Mouse (Mus musculus) hindbrain, embryonic 10.5 days (tissue): ENCODE data around the gene Afmid. TPM values are rescaled to one million over a fixed set of nuclear protein-coding genes. Genes with fewer than 3 reads are reported as not detected.

Experiments used
- DNase-seq: peaks from one replicate; pipeline ENCODE4 v3.0.0-alpha.2; 2017; ENCODE audit warnings: low spot score
- H3K27ac ChIP-seq: fragments of 300-500 bp; sonication (generic); 2 replicates; pipeline ENCODE4 v1.5.1; 2016; ENCODE audit warnings: mild to moderate bottlenecking, moderate library complexity
- H3K27me3 ChIP-seq: fragments of 300-500 bp; sonication (generic); 2 replicates; pipeline ENCODE4 v1.6.1; 2016; ENCODE audit warnings: mild to moderate bottlenecking; ENCODE audit not compliant: poor library complexity, insufficient read depth, severe bottlenecking
- H3K36me3 ChIP-seq: fragments of 300-500 bp; sonication (generic); 2 replicates; pipeline ENCODE4 v1.6.1; 2016; ENCODE audit warnings: mild to moderate bottlenecking, moderate library complexity
- H3K4me1 ChIP-seq: fragments of 300-500 bp; sonication (generic); replicated peaks from 2 replicates; pipeline ENCODE4 v1.6.1; 2016; ENCODE audit warnings: mild to moderate bottlenecking
- H3K4me3 ChIP-seq: fragments of 300-500 bp; sonication (generic); 2 replicates; pipeline ENCODE4 v1.5.1; 2016; ENCODE audit warnings: mild to moderate bottlenecking, moderate library complexity
- H3K9me3 ChIP-seq: fragments of 300-500 bp; sonication (generic); 2 replicates; pipeline ENCODE4 v1.6.1; 2016; ENCODE audit warnings: mild to moderate bottlenecking, moderate library complexity
- WGBS: fragments of 180-500 bp; shearing (Covaris S2); methylation state at CpG from one replicate; pipeline ENCODE4 v1.1.7; 2016; 5-methylcytosine and 5-hydroxymethylcytosine counted together
- polyA plus RNA-seq: library from polyadenylated mRNA; unstranded; fragments of >200 nt; fragmentation: Nextera tagmentation; extraction: Ambion mirVana; gene quantifications from 2 replicates; pipeline ENCODE4 v1.2.1, GENCODE M21; 2016

The Afmid gene
- polyA plus RNA-seq, 1 experiment from 2014 or later, result 3.8 TPM

DNA sequence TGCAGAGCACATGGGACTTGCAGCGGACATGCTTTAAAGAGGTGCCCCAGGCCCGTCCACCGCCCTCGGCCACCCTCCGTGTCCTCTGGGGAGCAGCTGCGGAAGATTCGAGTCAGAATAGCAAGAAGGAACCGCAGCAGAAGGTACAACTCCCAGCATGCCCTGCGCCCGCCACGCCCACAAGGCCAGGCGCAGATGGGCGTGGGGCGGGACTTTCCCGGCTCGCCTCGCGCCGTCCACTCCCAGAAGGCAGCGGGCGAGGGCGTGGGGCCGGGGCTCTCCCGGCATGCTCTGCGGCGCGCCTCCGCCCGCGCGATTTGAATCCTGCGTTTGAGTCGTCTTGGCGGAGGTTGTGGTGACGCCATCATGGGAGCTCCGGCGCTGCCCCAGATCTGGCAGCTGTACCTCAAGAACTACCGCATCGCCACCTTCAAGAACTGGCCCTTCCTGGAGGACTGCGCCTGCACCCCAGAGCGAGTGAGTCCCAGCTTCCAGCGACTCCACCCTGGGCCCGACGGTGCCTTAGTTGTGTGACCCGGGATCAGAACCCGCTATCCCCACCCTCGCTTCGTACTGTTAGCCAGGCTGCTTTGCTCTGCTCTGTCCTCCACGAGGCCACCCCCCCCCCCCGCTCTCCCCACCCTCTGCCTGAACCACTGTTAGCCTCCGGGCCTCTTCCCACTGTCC is 23.4 kb downstream of the Afmid start, which contains the start of gene Birc5:
TSS of gene Birc5 (plus strand) at position 267 of the 687 bp plus-strand sequence.
- under 1% methylated on average over 51 of the region's 51 CpGs for WGBS
- Histone ChIP-seq H3K36me3 (peaks cover 34% of the 10 kb centered on the region), H3K27ac (peak within 1 kb of the TSS; percentile 95), H3K4me3 (peak within 1 kb of the TSS; percentile 86), H3K9me3 (no peaks in the 10 kb centered on the region), H3K4me1 (peaks cover 37% of the 10 kb centered on the region), H3K27me3 (no peaks in the 10 kb centered on the region)
- DNase-seq, result peak; percentile 96

DNA sequence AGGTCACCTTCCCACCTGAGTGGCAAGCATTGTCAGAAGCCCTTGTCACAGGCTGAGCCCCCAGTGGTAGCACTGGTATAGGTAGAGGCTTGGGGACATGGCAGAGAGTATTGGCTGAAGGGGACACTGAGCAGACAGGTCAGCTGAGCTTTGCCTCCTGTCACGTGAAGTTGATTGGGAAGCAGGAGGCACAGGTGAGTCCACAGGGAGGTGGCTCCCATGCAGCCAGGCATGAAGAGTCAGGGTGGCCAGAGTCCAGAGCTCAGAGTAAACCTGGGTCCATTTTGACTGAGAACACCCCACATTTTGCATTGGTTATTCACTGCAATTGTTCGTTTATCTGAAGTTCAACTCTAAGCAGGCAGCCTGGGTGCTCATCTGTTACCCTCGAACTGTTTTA is 27.2 kb downstream of the Afmid start:
- 92% methylated on average over 3 of the region's 3 CpGs for WGBS
- H3K36me3 ChIP-seq, result peaks cover 69% of the 10 kb centered on the region
- H3K4me1 ChIP-seq, result peaks cover 30% of the 10 kb centered on the region
- no peak overlapping the region for H3K27ac ChIP-seq
- H3K9me3 ChIP-seq, result peaks cover 7% of the 10 kb centered on the region; the same call in 1 of the 2 replicates
- H3K4me3 ChIP-seq, result no peak overlapping the region
- no peak for DNase-seq
- H3K27me3 ChIP-seq, result no peaks in the 10 kb centered on the region

DNA sequence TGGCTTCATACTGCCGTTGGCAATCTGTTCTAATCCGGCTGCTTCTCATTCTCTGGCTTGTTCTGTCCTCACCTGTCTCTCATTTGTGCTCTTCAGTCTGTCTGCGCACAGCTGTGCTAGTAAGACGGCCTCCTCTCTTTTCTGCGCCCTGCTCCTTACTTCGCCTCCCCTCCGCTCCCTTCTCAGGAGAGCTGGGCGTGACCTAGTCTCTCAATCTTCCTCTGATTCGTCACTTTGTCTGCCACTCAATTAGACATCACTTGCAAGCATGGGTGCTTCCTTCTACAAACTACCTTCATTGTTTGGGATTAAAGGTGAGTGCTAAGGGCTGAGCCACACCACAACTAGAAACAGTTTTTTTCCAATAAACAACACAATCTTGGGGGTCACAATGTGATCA is 28.5 kb downstream of the Afmid start:
- H3K27me3 ChIP-seq, result peaks cover 9% of the 10 kb centered on the region
- no peak overlapping the region for H3K4me3 ChIP-seq
- DNase-seq, result no peak
- 91% methylated on average over 9 of the region's 9 CpGs for WGBS
- H3K4me1 ChIP-seq, result peaks cover 26% of the 10 kb centered on the region
- no peak overlapping the region for H3K27ac ChIP-seq
- peaks cover 7% of the 10 kb centered on the region; the same call in 1 of the 2 replicates for H3K9me3 ChIP-seq
- peaks cover 74% of the 10 kb centered on the region for H3K36me3 ChIP-seq

DNA sequence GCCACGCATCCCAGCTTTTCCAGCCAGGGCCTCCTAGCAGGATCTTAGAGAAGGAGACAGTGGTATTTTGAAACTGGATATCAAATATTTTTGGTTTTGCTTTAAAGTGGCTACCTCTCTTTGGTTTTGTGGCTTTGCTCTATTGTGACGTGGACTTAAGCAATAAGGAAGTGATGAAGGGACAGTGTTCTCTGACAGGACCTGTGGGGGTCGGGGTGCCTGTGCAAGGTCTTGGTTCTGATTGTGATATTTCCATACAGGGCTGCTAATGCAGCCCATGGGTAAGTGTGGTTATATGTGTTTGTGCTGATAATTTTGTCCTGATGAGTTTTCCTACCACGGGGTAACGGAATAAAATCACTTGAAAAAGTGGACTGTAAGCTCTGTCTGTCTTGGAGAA is 29.6 kb downstream of the Afmid start:
- Histone ChIP-seq H3K36me3 (peaks cover 74% of the 10 kb centered on the region), H3K9me3 (peaks cover 7% of the 10 kb centered on the region; the same call in 1 of the 2 replicates), H3K4me1 (peaks cover 26% of the 10 kb centered on the region), H3K27ac (no peak overlapping the region), H3K27me3 (peaks cover 20% of the 10 kb centered on the region), H3K4me3 (no peak overlapping the region)
- WGBS, result 93% methylated on average over 5 of the region's 5 CpGs
- DNase-seq, result no peak

DNA sequence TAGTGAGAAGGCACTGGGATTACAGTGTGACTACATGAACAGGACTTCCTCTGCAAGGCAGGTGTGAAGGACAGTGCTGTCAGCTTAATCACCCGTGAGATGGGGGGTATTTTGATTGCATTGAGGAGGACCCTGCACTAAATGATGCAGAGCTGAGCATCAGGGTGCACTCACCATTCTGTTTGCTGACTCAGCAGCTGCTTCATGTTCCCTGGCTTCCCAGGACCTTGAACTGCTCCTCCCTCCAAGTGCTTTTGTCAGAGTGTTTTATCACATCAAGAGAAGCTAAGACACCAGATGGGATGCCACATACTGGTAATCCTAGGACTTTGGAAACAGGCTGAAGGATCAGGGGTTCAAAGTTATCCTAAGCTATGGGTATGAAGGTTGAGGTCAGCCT is 30.3 kb downstream of the Afmid start:
- H3K9me3 ChIP-seq, result peaks cover 7% of the 10 kb centered on the region; the same call in 1 of the 2 replicates

DNA sequence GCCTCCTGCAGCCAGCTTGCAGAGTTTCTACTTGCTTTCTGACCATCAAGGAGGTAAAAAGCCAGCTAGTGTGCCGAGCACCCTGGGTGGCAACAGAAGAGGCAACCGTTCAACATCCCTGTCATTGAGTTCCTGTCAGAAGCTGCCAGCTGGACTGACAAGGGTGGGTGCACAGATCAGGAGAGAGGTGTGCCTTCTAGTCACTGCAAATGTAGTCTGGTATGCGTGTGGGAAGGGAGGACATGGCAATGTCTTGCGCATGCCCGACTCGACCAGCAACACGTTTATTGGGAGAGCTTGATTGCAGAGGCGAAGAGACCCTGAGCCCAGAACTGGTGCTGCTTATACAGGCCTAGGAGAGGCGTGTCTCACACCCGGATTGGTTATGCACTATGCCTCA is 31.7 kb downstream of the Afmid start:
- no peak overlapping the region for H3K4me3 ChIP-seq
- peaks cover 28% of the 10 kb centered on the region for H3K4me1 ChIP-seq
- H3K9me3 ChIP-seq, result peaks cover 7% of the 10 kb centered on the region; the same call in 1 of the 2 replicates
- peaks cover 57% of the 10 kb centered on the region for H3K36me3 ChIP-seq
- H3K27ac ChIP-seq, result no peak overlapping the region
- H3K27me3 ChIP-seq, result peaks cover 41% of the 10 kb centered on the region
- WGBS, result 94% methylated on average over 10 of the region's 10 CpGs
- no peak for DNase-seq

More for the DNA sequence above, 30.3 kb downstream of the Afmid start:
- no peak for DNase-seq
- no peak overlapping the region for H3K4me3 ChIP-seq
- peaks cover 26% of the 10 kb centered on the region for H3K27me3 ChIP-seq
- WGBS, result 82% methylated on average over 1 of the region's 1 CpGs
- H3K4me1 ChIP-seq, result peaks cover 27% of the 10 kb centered on the region
- peaks cover 72% of the 10 kb centered on the region for H3K36me3 ChIP-seq
- no peak overlapping the region for H3K27ac ChIP-seq

DNA sequence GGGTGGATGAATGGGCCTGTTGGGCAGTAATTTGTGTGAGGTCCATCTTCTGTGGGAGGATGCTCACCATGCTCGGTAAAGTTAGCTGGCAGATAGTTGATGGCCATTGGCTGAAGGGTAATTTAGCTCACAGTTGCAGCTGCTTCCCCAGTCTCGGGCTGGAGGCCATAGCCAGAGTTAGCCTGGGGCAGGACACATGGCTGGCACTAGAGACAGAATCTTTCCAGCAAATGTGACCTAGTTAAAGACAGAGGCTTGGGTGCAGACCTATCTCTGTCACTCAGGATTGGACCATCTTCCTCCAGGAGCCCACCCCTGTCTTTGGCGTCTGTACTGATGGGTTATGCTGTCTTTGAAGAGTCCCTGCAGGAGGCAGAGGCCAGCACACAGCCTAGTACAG is 32.7 kb downstream of the Afmid start:
- Histone ChIP-seq H3K4me3 (no peak overlapping the region), H3K27me3 (peaks cover 50% of the 10 kb centered on the region), H3K36me3 (peaks cover 48% of the 10 kb centered on the region), H3K27ac (0 out of 2 replicates have a peak overlapping the region, but pooled peaks have one; percentile 5), H3K9me3 (peaks cover 7% of the 10 kb centered on the region; the same call in 1 of the 2 replicates), H3K4me1 (peaks cover 38% of the 10 kb centered on the region)
- no peak for DNase-seq
- 63% methylated on average over 3 of the region's 3 CpGs for WGBS

DNA sequence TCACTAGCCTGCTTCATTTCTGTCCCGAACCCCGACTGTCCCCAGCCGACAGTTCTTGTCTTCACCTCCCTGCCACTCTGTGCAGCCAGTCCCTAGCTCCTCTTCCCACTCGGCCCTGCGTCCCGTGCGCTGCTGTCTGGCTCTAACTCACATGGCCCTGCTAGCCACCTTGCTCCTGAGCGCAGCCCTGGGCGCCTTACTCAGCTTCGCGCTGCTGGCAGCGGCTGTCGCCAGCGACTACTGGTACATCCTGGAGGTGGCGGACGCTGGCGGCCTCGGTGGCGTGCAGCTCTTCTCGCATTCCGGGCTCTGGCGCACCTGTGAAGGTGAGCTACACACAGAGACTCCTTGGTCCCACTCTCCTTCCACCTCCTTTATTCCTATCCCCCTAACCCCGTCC is 34.9 kb downstream of the Afmid start, which contains the start of gene Tmem235:
TSS of gene Tmem235 (plus strand) at position 152 of the 400 bp plus-strand sequence.
- H3K27me3 ChIP-seq, result peaks cover 70% of the 10 kb centered on the region
- peak within 1 kb of the TSS; percentile 9; the same call in 1 of the 2 replicates for H3K27ac ChIP-seq
- peak within 1 kb of the TSS; percentile 7 for H3K4me3 ChIP-seq
- peaks cover 28% of the 10 kb centered on the region for H3K36me3 ChIP-seq
- peaks cover 7% of the 10 kb centered on the region; the same call in 1 of the 2 replicates for H3K9me3 ChIP-seq
- no peak for DNase-seq
- 4% methylated on average over 23 of the region's 23 CpGs for WGBS
- H3K4me1 ChIP-seq, result peaks cover 60% of the 10 kb centered on the region

DNA sequence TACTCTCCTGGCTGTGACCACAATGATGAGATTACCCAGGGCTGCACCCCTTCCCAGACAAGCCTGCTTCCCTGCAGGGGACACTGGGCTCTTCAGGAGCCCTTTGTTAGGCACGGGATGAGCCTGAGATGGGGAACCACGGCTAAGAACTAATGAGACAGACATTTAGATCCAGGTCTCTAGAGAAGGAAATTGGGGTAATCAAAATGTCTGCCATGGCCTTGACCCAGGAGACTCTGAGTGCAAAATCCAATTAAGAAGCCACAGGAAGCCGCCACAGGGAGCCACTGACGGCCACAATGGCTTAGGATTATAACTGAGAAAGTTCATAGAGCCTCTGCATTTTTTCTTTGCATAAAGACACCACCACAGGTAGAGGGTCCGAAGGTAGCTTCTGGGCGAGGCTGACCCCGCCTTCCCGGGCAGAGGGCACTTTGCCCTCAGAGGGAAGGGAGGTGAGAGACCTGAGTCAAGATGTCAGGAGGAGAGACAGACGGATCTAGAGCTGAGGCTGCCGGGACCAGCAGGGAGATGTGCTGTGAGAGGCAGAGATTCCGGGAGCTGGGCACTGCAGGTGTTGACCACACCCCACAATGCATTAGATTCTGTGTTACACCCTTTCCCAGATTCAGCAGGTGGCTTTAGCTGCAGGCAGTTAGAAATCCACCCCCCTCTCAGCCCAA is 37.6 kb downstream of the Afmid start:
- Histone ChIP-seq H3K27ac (0 out of 2 replicates have a peak overlapping the region, but pooled peaks have one; percentile 1), H3K9me3 (no peaks in the 10 kb centered on the region), H3K27me3 (peaks cover 76% of the 10 kb centered on the region), H3K4me1 (peaks cover 77% of the 10 kb centered on the region), H3K36me3 (0 out of 2 replicates have a peak, but pooled peaks cover 3% of the 10 kb centered on the region), H3K4me3 (no peak overlapping the region)
- WGBS, result 32% methylated on average over 11 of the region's 11 CpGs
- no peak for DNase-seq

DNA sequence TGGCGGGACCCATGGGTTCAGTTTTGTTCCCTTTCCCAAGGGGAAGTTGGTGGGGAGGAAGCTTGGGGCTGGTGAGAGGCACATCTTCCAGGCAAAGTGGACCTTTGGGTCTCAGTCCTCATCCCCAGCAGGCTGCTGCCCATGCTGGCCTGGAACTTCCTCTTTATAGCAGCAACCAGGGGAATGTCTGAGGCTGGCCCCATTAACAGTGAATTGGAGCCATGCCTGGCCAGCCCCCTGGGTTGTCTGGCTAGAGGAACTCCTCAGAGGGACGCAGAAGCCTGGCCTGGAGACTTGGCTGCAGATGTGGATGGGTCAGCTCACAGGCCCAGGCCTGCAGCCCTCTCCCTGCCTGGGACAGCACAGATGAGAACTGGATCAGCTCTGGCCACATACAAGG is 39.1 kb downstream of the Afmid start:
- peaks cover 70% of the 10 kb centered on the region for H3K27me3 ChIP-seq
- H3K36me3 ChIP-seq, result 0 out of 2 replicates have a peak, but pooled peaks cover 6% of the 10 kb centered on the region
- H3K27ac ChIP-seq, result 0 out of 2 replicates have a peak overlapping the region, but pooled peaks have one; percentile 17
- no peak for DNase-seq
- H3K9me3 ChIP-seq, result no peaks in the 10 kb centered on the region
- peaks cover 63% of the 10 kb centered on the region for H3K4me1 ChIP-seq
- no peak overlapping the region for H3K4me3 ChIP-seq
- WGBS, result 71% methylated on average over 2 of the region's 2 CpGs

DNA sequence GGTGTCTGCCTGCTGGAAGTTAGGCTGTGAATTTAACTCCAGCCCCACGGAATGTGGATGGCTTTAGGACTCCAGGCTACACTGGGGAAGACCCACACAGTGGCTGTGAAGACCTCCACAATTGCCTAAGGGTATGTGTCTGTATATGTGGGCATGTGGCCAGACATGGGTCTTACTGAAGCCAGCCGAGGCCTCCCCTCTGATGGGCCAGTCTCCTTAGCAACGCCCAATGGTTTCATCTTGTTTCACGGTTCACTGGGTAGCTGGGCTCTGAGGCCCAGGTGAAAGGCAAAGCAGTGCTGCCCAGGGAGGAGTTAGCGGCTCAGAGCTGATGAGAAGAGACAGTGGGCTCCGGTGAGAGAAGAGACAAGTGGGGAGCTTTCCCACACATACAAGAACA is 40.3 kb downstream of the Afmid start:
- DNase-seq, result peak; percentile 52
- Histone ChIP-seq H3K4me3 (peak overlapping the region; percentile 20; the same call in 1 of the 2 replicates), H3K27me3 (peaks cover 62% of the 10 kb centered on the region), H3K36me3 (0 out of 2 replicates have a peak, but pooled peaks cover 6% of the 10 kb centered on the region), H3K4me1 (peaks cover 61% of the 10 kb centered on the region), H3K9me3 (no peaks in the 10 kb centered on the region), H3K27ac (peak overlapping the region; percentile 80)
- 32% methylated on average over 6 of the region's 6 CpGs for WGBS

DNA sequence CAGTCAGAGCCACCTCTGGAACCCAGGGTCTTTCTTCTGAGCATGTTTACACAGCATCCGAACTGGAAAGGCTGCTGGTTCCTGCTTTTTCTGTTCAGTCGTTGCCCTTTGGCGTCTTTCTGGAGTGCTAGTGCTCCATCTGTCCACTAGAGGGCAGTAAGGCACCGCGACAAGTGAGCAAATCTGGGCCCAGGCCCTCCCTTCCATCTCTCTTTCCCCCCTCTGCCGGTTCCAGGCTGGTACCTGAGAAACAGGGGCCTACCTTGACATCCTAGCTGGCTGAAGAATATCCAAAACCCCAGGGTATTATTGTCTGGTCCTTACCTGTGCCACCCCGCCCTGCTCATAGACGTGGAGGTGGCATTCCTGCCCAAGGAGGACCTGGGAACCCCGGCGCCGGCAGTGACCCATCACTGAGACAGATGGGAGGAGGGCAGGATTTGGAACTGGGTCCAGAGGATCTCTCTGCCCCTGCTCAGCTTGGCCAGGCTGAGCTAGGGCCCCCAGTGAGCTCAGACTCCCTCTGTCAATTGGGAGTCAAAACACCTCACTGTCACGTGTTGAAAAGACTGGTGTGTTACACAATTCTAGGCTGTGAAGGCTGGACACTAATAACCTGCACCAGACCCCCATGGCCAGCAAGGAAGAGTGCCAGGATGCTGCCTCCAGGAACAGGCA is 45.1 kb downstream of the Afmid start:
- Histone ChIP-seq H3K27ac (peak overlapping the region; percentile 2; the same call in 1 of the 2 replicates), H3K4me1 (peaks cover 62% of the 10 kb centered on the region), H3K9me3 (no peaks in the 10 kb centered on the region), H3K36me3 (0 out of 2 replicates have a peak, but pooled peaks cover 6% of the 10 kb centered on the region), H3K27me3 (peaks cover 34% of the 10 kb centered on the region), H3K4me3 (no peak overlapping the region)
- 39% methylated on average over 12 of the region's 12 CpGs for WGBS
- DNase-seq, result peak; percentile 79
